Mouse (Mus musculus): ENCODE data around the gene Gm49661.
A peak's percentile ranks its signal among the peaks of the same experiment; 100 is the strongest.

Gene Gm49661

DNA sequence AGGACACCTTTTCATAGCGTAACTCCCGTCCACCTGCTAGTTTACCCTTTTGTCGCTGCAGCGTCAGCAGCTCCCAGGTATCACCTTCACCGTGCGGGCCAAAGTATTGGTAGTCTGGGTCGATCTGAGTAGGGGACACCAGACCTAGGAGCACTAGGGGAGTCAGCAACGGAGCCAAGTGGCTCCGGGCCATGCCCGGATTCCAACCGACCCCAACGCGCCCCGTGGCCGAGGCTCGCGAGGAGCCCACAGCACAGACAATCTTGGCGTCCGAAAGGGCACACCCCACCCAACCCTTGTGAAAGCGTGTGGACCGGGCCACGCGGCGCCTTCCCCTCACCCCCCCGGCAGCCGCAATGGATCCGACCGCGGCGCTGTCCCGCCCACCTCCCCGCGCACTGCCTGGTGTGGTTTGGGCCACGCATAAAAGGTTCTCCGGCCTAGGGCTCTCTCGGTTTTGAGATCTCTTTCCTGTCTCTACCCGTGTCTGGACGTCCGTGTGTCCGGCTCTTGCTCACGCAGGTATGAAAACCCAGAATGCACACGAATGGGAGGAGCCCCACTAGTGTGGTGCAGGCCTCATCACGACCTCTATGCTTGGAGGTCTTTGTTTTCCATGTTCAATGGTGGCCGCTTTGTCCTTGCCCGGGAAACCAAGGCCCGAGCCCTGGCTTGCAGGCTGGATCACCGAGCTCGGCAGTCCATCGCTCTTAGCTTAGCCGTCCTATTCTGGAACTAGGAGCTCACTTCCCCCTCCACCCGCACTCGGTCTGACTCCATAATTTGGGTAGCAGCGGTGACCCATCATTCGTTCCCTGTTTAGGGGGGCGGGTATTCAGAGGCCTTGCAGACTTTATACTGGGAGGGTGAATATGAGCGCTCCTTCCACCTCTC, at the start of gene Gm49661, which contains the start of the genes Prdx2 and Rnaseh2a:
Gene Gm49661 (minus strand): TSS at position 193 of the 894 bp plus-strand sequence.
Gene Prdx2 (plus strand): TSS at position 347 of the 894 bp plus-strand sequence.
Gene Rnaseh2a (minus strand): TSS at position 527 of the 894 bp plus-strand sequence.
- DNase-seq: peak; percentile 80

DNA sequence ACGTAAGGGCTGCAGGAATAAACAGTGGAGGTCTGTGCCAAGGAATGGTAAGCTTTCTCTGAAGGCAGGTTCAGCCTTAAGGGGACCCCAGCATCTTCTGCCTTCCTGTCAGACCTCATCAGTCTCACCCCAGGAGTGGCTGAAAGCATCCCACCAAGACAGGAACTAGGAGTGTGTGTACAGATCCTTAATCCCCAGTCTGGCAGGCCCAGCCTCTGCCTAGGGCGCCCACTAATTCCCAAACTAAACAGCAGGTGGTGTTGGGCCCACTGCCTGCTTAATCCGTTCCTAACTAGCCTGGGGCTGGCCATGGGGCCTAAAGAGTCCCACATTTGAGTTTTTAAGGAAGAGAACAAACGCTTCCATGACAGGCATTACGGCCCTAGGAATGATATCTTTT, 48.0 kb upstream of the Gm49661 start:
- no peak for DNase-seq

DNA sequence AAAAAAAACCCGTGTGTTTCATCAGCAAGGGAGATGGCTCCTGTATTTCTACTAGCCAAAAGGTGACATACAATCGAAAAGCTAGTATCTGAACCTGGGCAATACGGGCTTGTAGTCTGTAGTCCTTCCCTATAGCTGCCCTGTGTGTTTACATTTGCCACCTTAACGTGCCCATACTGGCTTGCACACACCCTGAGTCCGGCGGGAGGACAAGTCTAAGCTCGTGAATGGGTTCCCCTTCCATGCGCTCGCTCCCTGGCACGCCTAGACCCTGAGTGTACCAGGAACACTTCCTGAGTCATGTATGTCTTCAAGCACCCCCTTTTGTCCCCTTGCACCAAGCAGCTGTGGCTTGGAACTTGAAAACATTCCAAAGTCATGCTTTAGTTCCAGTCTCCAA, 47.5 kb upstream of the Gm49661 start:
- no peak for DNase-seq

DNA sequence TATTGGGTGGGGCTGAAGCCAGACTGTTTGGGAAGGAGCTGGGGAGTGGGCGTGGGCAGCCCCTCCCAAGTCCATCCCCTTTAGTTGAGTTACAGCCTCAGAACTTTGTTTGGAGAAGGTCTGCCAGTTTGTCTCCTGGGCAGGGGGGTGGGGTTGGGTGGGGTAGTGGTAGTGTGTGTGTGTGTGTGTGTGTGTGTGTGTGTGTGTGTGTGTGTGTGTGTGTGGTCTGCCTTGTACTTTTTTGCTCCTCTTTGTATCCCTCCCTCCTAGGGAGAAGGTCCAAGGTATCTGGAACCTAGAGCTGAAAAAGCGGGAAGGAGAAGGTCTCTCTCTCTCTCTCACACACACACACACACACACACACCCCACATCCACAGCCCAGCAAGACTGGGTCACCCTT, 45.2 kb upstream of the Gm49661 start, which contains the start of gene Best2:
Gene Best2 (minus strand): TSS at position 101 of the 400 bp plus-strand sequence.
- DNase-seq: no peak

DNA sequence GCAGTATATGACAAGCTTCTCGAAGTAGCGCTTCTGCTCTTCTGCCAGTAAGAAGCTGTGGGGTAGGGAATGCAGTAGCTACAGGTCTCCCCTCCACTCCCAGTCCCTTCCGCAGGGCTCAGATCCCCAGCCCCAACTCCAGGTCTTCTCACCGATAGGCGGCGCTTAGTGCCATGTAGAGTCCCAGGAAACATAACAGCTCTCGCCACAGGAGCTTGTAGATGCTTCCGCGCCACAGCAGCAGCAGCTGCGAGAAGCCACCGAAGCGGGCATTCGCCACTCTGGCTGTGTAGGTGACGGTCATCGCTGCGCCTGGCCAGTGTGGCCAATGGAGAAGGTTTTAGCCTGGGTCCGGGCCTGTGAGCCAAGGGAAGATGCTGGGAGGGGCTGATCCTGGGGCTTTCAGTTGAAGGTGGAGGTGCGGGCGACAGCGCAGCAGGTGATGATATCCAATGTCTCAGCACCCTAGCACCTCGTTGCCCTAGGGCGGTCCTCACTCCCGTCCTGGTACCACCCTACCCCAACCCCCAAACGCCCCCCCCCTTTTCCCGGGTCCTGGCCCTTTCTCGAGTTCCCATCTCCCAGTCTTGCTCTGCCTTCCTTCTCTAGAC, 44.1 kb upstream of the Gm49661 start:
- peak; percentile 83 for DNase-seq

DNA sequence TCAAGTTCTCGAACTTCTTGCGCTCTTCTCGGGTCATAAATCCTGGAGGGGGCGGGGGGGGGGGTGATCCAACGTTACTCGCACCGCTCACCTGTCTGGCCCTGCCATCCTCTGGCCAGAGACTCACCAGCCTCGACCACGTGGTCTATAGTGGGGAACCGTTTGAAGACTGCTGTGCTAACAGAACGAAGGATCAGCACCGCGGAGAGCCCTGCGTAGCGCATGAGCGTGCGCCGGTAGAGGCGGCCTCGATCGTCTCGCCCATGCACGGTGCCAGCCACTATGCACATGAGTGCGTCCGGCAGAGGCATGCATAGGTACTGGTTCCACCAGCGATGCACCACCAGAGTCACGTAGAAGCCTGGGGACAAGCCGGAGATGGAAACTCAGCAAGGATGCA, 42.0 kb upstream of the Gm49661 start:
- DNase-seq: no peak

DNA sequence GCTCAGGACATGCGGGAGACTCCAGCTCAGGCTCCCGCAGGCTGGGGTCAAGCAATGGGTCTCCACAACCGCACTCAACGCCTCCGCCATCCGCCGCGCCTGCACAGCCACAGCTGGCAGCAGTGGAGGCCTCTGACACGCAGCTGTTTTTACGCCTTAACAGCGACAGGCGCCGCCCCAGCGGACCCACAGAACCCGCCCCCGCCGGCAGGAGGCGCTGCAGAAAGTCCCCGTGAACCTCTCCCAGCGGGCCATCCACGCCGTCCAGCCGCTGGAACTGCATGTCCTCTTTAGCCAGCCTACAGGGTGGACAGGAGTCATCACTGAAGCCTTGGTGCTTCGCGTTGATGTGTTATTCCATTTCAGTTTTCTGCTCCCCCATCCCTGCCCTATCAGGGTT, 38.5 kb upstream of the Gm49661 start:
- DNase-seq: peak; percentile 74

DNA sequence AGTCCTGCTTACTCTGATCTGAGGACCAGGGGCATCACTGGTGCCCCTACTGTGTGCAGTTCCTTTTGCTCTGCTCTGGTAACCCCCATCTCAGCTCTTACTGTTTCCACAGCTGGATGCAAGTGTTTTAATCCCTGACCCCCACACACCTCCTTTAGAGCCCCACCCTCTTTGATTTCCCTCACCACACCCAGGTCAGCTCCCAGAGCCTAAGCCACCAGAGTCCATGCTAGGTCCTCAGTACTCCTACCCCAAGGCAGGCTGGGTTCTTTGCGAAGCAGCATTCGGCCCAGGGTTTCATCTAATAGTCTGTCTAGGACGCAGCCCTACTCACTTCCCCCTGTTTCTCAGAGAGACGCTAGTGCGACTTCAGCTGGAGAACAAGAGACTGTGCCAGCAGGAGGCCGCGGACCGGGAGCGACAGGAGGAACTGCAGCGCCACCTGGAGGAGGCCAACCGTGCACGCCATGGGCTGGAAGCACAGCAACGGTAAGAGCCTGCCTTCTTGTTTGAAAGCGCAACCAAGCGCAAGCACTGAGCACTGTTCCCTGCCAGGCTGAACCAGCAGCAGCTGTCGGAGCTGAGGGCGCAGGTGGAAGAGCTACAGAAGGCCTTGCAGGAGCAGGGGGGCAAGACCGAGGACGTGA, 28.5 kb upstream of the Gm49661 start:
- DNase-seq: peak; percentile 93

DNA sequence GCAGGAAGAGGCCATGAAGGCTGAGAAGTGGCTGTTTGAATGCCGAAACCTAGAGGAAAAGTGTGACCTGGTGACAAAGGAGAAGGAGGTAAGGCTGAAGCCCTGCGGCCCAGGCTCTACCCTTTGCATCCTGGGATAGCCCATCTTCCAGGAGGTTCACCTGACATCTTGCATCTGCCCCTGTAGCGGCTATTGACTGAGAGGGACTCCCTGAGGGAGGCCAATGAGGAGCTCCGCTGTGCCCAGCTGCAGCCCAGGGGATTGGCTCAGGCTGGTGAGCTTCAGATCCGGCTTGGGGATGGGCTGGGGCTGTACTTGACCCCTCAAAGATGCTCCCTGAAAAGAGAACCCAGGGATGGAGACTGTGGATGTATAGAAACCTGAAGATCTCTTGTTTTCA, 27.7 kb upstream of the Gm49661 start:
- DNase-seq: no peak

DNA sequence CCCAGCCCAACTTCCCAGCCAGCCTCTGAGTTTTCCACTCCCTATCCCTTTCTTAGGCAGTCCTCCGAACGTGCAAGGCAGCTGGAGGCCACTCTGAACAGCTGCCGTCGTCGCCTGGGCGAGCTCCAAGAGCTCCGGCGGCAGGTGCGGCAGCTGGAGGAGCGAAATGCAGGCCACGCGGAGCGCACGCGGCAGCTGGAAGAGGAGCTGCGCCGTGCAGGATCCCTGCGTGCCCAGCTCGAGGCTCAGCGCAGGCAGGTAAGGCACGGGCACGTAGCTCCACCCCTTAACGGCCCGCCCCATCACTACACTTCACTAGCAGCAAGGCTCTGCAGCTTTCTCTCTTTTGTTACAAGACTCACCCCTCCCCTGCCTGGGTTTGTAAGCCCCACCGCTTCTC, 26.4 kb upstream of the Gm49661 start:
- DNase-seq: no peak

DNA sequence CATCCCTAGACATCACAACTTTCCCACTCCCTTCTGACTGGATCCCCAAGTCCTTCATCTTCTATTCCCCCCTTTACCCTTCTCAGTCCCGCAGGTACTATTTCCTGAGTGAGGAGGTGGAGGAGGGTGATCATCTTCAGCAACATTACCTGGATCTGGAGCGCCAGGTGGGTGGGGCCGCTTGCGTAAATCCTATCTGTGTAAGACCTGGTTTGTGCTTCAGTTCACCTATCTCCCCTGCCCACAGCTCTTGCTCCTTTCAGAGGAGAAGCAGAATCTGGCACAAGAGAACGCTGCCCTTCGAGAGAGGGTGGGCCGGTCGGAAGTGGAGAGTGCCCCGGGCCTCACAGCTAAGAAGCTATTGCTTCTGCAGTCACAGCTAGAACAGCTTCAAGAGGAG, 25.1 kb upstream of the Gm49661 start:
- DNase-seq: no peak

DNA sequence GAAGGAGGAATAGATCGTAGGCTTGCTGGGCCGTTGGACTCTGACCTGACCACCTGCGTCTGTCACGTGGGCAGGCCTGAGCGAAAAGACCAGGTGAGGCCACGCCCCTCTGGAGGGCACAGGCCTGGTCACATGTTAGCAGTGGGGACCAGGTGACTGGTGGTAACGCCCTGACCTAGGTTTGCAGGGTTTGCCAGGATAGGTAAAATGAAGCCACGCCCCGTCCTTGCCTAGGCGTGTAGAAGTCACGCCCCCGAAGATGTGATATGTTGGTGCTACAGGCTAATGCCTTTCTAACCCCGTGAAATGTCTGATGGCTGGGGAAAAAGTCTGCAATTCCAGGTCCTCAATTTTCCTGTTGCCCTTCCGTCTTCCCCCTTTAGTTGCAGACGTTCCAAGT, 21.6 kb upstream of the Gm49661 start:
- peak; percentile 86 for DNase-seq

DNA sequence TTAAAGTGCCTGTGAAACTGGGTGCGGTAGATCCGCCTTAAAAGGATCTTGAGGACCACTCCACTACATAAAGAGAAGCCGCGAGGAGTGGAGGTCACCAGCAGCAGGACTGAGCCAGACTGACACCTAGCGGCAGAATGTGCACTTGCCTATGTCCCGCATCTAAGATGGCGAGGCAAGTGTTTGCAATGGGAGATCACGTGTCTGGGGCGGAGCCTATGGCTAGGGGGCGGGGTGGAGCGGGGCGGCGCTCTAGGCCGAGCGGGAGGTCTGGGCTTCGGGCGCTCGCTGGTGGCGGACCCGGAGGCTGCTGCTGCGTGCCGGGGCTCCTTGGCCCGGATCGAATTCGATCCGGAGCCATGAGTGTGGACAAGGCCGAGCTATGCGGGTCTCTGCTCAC, 21.1 kb upstream of the Gm49661 start, which contains the start of gene Hook2:
Gene Hook2 (plus strand): TSS at position 255 of the 400 bp plus-strand sequence.
- DNase-seq: peak; percentile 99

DNA sequence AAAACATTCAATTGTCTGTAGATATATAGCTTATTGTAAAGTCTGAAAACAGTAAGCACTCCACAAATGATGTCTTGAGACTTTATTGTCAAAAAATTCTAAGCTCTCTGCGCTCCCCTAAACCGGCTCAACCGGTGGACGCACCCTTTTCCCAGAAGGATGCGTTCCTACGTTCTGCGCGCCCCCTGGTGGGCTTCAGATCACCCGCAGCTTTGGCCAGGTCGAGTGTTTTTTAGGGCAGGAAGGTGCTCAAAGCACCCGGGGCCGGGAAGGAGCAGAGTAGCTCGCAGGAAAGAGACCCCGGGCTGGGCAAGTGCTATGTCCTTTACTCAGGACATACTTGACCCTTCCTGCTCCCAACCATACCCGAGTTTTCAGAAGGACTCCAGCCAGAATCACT, 20.6 kb upstream of the Gm49661 start:
- DNase-seq: peak; percentile 97

DNA sequence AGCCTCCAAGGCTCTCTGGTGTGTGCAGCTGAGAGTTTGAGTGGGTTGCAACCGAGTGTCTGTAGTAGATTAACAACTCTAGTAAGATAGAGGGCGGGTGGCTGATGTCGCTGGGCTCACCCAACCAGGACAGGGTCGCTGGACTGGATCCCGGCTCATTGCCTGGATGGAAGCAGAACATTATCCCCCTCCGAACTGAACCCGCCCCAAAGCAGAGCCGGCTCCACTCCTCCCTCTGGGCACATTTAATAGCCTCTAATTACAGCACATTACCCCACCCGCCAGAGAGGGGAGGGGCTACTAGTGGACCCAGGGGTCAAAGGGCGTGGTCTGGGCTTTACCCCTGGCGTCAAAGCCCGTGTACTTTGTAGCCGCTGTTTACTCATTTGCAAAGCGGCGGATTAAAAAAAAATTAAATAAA, 20.1 kb upstream of the Gm49661 start:
- DNase-seq: peak; percentile 71

DNA sequence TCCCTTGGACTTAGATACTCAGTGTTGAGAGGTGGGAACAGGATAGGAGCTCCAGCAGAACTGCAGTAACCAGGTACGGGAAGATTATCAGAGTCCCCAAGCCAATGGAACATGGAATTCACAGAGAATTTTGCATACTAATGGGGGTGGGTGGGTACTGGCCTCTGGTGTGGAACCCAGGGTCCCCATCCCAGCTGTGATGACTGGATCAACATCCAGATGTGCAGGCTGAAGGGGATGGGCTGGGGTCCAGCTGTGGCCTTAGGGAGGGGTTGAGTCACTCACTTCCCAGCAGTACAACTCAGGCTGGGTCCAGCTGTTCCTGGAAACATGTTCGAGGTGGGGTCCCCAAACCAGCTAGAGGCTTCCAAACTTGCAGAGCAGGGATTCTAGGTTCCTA, 18.7 kb upstream of the Gm49661 start:
- DNase-seq: no peak

DNA sequence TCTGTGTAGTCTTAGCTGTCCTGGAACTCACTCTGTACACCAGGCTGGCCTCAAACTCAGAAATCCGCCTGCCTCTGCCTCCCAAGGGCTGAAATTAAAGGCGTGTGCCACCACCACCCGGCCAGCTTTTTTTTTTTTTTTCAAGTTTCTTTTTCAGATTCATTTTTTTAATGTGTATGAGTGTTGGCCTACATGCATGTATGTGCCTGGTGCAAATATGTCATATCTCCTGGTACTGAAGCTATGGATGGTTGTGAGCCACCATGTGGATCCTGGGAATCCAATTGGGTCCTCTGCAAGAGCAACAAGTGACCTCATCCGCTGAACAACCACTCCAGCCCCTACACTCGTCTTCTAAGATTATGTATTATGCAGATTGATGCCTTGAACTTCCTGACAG, 18.2 kb upstream of the Gm49661 start:
- DNase-seq: no peak

DNA sequence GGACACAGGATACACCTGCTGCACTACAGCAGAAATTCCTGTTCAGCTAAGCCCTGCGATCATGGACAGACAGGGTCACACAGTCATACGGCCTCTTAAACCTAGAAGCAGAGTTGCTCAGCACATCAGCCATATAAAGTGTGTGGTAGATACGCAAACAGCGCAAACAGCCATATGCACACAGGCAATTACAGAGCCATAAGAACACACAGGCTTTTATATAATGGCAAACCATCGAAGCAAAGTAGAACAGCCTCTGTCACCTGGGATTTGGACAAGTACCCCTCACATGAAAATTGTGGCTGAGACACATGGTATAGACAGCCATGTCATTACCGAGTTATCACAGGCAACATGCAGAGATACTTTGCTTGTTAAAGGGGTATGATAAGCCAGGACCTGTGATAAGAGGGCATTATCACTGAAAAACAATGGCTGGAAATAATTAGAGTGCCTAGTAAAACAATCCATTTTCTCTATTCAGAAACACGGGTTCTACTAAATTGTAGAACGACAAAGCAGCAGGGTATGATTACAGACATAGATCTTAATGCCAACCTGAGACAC, 17.2 kb upstream of the Gm49661 start:
- no peak for DNase-seq

DNA sequence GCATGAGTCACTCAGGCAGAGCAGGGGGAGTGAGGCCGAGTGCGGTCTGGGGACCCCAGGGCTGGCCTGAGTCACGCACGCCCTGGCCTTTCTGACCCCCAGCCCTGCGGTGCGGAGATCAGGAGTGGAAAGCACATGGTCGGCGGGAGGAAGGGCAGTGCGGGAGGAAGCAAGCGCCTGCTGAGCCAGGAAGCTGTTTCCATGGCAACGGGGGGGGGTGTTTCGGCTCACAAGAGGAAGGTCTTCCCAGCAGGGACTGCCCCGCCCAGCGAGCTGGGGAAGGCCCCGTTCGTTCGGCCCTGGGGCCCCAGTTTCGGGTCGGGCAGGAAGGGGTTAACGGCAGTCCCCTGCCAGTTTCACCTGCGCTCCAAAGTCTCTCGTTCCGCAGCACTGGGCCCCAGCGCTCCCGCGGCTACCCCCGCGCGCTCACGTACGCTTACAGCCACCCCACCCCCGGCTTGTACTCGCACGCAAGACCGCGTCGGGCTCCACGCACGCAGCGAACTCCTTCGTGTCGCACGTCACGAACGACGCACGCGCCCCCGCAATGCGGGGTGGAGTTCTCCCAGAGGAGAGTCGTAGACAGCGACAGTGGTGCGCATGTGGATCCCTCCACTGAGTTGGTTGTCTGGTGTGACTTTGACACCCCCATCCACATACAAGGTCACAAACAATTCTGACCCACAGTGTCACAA, 16.6 kb upstream of the Gm49661 start:
- peak; percentile 96 for DNase-seq

DNA sequence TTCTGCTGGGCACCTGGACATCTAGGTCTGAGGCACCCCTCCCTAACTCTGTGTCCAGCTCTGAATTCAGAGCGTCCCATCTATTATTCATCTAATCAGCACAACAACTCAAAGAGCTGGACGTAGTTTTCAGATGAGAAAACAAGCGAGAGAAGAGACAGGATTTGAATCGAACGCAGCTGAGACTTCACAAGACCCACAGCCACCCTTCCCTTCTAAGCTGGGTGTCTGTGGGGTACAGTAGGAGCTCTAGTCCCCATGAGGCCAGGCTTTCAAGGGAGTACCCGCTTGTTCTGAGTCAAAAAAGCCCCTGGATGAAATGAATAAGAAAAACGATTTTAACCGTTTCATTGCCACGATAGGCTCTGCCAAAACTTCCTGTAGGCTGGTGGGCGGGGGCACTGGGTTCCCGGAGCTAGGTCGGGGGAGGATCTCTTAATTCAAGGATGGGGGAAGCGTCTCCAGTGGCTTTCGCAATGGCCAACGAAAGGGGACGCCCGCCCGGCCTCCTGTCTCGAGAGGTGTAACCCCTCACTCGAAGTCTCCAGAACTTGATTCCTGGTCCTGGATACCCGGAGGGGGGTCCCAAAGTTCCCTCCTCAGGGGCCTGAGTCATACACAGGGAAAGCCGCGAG, 15.9 kb upstream of the Gm49661 start:
- DNase-seq: peak; percentile 65

DNA sequence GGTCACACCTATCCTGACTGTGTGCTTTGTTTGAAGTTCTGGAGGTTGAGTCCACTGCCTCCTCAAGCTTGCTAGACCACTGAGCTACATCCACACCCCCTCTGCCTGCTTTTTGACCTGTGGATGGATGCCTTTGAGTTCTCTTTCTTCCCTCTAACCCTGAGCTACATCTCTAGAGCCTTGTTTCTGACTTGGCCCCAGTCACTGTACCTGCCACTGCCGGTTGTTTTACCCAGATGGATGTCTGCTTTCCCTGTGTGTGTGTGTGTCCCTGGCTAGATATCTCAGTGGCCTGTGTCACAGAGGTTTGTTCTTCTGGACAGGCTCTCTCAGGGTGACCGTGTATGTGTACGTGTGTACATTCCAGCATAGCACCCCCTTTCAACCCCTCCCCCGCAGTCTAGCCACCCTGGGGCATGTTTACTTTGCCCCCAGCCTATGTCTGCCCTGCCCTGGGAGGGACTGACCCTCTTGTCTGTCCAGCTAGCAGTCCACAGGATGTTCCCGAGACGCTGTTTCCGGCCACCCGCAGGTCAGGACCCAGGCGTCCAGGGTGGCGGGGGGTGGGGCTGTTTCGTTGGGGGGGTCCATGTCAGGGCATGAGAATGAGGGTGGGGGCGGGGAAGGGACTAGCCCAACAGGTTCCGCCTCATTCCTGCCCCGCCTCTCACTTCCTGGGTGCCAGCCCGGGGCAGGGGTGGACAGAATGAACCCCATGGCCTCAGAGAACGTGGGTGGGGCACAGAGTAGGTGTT, 15.2 kb upstream of the Gm49661 start:
- DNase-seq: peak; percentile 74

Measured in lung, postnatal 10 days (tissue).